Mouse (Mus musculus): ENCODE data around the gene Pdcd10.

Pdcd10 gene

DNA sequence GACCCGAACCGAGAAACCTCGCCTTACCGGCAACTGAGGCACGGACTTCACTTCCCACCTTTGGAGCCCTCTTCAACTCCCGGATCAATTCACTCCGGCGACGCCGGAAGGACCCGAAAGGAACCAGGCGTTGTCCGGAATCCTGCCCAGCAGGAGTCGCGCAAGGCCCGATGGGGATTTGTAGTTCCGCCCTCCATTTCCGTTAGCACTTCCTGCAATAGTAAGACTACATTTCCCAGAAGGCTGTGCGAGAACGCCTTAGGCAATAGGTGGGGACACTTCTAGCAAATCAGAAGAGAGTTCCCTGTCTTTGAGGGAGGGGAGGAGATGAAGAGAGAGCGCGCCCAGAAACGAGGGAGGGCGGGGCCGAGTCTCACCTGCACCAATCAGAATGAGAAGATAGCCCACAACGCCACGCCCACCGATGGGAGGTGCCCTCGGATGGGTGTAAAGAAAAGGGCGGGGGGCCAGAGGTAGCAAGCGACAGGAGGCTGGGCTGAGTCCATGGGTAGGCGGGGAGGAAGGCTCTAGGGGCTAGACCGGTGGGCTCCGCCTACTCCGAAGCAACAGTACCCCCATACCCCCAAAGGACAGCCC lies at the start of gene Pdcd10:
Pdcd10 (minus strand) TSS at position 162 of the 597 bp plus-strand sequence.
- DNase-seq (ENCODE audit: low spot score): peak; percentile 100

DNA sequence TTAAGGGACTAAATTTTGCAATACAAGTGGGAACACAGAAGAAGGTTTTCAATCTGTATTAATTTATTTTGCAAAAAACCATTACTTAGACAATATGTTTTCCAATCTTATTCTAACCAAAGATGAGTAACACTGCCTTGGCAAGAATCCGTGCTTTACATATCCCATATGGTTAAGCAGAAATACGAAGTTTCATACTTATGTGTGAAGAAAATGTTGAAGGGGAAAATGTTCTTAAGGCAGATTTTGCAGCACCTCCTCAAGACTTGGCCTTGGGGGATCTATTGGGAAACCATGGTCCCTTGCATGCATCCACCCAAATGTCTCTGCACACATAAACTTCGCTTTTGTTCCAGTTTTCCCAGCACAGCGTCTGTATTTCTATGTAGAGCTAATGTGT lies 28.2 kb upstream of the Pdcd10 start:
- peak; percentile 32 for DNase-seq (ENCODE audit: low spot score)

DNA sequence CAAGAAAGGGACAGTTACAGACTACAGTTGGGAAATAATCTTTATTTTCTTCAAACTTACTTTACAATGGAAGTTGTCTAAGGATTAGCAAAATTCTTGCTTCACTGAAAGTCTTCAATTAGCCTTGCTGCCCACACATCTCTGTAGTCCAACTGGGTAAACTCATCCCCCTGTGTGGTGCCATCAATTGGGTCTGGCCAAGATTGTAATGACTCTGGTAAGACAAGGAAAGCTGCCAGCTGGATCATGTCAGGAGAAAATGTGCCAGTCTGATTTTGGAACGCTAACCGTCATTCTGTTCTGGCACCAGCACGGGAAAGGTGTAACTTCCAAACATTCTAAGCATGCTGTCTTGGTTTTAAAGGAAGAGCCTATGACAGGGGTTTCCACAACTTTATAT lies 26.6 kb upstream of the Pdcd10 start:
- no peak for DNase-seq (ENCODE audit: low spot score)

- DNase-seq (ENCODE audit: low spot score): no peak
Observed at GRCm38 (mm10) chr3:75579352-75579751, 22.7 kb upstream of the Pdcd10 start.

GRCm38 (mm10) chr3:75575582-75575981 lies 18.9 kb upstream of the Pdcd10 start:
- DNase-seq (ENCODE audit: low spot score): no peak

DNA sequence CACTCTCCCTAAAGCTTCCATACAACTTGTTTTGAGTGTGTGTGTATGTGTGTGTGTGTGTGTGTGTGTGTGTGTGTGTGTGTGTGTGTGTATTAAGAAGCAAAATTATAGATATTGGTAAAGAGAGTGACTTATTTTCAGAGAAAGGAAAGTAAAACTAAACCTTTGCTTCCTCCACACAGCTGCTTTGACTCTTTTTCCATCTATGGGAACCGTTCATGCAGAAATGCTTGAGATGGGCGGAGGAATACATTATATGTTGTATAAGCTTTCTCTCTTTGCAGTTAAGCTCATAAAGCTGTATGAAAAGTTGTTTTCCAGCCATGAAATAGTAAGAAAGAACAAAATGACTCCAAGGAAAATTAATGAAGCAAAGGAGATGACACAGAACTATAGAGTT lies 17.4 kb upstream of the Pdcd10 start:
- DNase-seq (ENCODE audit: low spot score): no peak

DNA sequence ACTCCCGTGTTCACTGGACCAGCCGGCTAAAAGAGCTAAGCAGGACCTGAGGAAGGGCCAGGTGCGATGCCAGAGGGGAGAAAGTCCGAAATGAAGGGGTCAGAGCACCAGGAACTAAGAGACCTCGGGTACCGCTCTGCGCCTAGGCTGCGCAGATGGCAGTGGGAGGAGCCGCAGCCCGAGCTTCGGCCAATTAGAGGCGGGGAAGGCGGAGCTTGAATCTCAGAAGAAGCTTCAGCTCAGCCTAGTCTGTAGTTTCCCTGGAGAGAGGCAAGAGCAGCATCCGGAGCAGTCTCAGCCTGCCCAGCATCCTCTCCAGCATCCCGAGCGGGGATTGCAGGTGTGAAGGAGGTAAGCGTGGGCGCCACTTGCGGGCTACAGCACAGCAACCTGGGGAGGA lies 636 bp upstream of the Pdcd10 start, which contains the start of gene Serpini1:
Serpini1 (plus strand) TSS at position 256 of the 400 bp plus-strand sequence.
- DNase-seq (ENCODE audit: low spot score): peak; percentile 90

DNA sequence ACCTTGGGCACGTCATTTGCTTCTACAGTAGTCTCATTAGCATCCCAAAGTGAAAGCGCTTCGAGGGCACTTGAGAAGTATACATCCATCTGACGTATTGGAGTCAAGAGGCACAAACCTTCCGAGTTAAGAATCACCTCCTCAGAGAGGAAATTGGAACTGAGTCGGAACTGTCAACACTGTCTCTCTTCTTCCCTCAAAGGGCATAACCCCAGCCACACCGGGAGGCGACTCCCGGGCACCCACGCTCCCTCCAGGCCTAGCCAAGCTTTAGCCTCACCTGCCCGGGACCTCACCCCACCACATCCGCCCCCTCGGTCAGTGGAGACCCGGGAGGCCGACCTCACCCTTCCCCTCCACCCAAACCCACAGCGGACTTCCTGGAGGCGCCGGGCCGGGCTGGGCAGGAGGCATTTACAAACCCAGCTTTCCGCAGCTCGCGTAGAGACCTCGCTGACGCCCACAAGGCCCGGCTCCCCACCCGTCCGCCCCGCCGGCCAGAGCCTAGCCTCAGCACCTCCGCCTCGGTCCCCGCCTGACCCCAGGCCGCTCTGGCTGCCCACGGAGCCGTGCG lies 448 bp downstream of the Pdcd10 start:
- no peak for DNase-seq (ENCODE audit: low spot score)

- no peak for DNase-seq (ENCODE audit: low spot score)
Observed at GRCm38 (mm10) chr3:75551248-75551647, 5.4 kb downstream of the Pdcd10 start.

DNA sequence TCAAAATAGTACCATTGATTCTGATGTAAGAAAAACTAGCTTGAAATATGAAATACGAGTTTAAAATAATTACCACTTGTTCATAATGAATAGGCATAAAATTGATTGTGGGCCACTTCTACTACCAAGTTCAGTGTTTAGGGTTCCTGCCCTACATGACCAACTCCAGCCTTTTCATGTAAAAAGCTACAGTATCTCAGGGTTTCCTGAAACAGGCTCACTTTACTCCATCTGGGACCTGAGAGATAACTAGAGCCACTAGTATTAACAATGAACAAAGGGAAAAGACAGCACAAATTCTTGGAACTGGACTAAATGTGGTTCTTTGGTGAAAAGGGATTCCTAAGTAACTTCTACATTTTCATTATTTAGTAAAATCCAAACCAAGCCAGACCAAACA lies 12.4 kb downstream of the Pdcd10 start:
- DNase-seq (ENCODE audit: low spot score): no peak

DNA sequence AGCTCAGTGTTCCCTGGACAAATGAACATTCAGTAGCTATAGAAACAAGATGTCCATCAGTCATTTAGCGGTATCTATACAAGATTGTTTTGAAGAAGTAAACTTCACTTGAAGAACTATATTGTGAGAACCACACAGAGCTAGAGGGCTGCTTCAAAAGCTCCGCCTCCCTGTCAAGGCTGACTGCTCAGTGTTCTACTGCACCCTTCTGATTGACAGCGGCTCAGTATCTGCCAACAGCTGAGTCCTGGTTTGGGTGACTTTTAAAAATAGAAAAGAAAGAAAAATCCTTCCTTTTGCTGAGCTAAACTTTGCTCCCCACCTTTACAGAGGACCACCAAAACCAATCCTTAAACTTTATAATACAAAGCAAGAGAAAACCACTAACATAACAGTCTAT lies 13.8 kb downstream of the Pdcd10 start:
- no peak for DNase-seq (ENCODE audit: low spot score)

GRCm38 (mm10) chr3:75541259-75541658 lies 15.4 kb downstream of the Pdcd10 start:
- no peak for DNase-seq (ENCODE audit: low spot score)

- no peak for DNase-seq (ENCODE audit: low spot score)
Observed at GRCm38 (mm10) chr3:75534045-75534834, 22.4 kb downstream of the Pdcd10 start.

- DNase-seq (ENCODE audit: low spot score): no peak
Observed at GRCm38 (mm10) chr3:75531074-75531473, 25.6 kb downstream of the Pdcd10 start.

DNA sequence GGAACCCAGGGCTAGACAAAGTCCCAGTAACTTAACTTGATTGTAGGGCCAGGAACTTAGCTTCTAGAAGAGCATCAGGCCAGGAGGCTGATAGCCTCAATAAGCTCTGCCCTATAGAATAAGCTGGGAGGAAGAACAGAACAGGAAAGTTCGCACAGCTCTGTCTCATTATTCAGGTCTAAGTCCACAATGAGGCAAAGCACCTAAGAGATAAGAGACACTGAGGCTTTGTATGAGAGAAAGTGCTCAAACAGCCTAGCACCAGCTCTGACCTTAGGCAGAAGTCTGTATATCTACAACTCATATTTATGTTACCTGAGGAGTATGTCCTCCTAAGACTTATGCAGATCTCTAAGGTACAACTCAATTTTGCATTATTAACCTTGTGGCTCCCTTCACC lies 34.1 kb downstream of the Pdcd10 start:
- no peak for DNase-seq (ENCODE audit: low spot score)

DNA sequence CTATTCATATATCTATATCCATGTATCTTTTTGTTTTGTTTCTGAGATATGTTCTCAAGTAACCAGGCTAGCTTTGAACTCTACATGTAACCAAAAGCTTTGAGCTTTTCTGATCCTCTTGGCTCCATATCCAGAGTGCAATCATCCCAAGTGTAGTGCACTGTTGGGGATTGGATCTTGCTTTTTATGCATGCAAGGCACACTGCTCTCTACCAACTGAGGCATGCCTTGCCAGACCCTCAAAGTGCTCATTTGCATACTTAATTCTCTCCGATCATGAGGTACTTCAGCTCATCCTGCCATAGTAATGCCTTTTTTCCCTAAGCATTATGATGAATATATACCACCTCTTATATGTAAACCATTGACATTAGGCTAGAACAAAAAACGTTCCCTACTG lies 35.3 kb downstream of the Pdcd10 start:
- no peak for DNase-seq (ENCODE audit: low spot score)

- peak; percentile 7 for DNase-seq (ENCODE audit: low spot score)
Observed at GRCm38 (mm10) chr3:75517631-75518250, 38.9 kb downstream of the Pdcd10 start.

- DNase-seq (ENCODE audit: low spot score): no peak
Observed at GRCm38 (mm10) chr3:75498961-75499960, 57.4 kb downstream of the Pdcd10 start.

- DNase-seq (ENCODE audit: low spot score): no peak
Observed at GRCm38 (mm10) chr3:75492913-75493312, 63.7 kb downstream of the Pdcd10 start.

DNA sequence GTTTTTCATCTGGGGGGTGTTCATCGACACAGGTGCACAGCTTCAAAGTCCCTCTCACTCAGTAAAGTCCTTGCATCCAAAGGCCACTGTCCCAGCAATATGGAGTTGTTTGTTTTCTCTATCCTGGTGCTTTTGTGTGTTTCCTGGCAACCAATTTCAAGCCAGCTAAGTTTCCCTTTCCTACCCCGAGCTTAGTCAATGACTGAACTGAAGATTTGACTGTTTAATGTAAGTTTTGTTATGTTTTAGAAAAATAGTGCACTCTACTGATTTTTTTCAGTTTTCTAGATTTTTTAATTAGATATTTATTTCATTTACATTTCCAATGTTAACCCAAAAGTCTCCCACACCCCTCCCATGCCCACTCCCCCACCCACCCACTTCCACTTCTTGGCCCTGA lies 74.6 kb downstream of the Pdcd10 start, which contains the start of gene Wdr49:
Wdr49 (minus strand) TSS at position 101 of the 400 bp plus-strand sequence.
- DNase-seq (ENCODE audit: low spot score): no peak

DNA sequence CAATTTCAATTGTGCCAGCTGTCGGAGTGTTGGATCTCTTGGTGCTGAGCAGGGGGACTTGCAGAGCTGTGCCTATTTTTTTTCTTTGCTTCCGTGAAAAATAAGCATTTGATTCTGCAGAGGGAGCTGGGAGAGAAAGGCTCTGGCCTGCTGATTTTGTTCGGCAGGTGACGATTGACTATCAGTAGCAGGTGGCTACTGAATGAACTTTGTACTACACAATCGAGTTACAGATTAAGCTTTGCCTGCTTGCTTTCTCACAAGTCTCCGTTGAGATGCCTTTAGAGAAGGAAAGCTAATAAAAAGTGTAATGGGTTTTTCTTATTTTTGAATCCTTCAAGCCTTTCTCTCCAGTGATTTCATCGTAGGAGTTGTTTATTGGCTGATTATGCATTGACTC lies 81.5 kb downstream of the Pdcd10 start:
- no peak for DNase-seq (ENCODE audit: low spot score)

Measured in left cerebral cortex, adult 11 months (tissue).